Mouse (Mus musculus) cerebellum, adult (tissue): ENCODE results near the gene Slc38a11.

Experiments
- ATAC-seq: cut with Nextera tagmentation; 2 replicates; pipeline ENCODE4 v1.9.2; 2017; ENCODE audit warnings: mild to moderate bottlenecking, moderate library complexity, mixed read lengths; ENCODE audit not compliant: insufficient number of reproducible peaks, low FRiP score, low TSS enrichment

The Slc38a11 gene

DNA sequence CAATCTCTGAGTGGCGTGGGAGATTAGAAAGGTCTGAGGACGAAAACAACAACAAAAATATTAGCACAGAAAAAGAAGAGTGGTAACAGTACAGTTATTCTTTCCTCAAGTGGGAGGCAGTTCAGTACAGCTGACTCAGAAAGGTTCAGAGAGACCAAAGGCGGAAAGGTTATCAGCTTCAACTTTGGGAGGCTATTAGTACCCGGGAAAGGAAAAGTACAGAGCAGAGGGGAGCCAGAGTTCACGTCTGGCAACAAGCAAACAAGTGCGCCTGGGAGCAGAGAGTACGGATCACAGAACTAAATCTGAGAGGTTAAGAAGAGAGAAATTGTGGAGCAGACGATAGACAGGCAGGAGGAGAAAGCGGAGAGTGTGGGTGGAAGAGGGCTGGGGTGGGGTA lies 29.7 kb downstream of the Slc38a11 start:
- no peak for ATAC-seq

DNA sequence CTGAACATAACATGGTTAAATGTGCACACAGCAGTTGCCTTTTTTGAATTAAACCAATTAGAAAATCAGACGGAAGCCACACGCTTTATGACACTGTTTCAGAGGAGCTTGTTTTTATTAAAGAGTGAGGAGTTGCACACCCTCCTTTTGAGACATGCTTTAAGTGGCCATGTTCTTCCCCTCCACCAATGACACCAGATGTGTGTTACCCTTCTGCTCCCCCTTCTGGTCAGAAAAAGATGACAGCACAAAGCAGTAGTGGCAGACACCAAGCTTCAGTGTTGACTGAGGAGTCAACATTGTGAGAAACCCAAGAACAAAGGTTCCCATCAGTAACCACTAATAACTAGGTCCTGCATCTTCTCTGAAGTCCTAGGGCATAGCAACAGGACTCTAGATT lies 32.5 kb downstream of the Slc38a11 start:
- ATAC-seq: no peak

DNA sequence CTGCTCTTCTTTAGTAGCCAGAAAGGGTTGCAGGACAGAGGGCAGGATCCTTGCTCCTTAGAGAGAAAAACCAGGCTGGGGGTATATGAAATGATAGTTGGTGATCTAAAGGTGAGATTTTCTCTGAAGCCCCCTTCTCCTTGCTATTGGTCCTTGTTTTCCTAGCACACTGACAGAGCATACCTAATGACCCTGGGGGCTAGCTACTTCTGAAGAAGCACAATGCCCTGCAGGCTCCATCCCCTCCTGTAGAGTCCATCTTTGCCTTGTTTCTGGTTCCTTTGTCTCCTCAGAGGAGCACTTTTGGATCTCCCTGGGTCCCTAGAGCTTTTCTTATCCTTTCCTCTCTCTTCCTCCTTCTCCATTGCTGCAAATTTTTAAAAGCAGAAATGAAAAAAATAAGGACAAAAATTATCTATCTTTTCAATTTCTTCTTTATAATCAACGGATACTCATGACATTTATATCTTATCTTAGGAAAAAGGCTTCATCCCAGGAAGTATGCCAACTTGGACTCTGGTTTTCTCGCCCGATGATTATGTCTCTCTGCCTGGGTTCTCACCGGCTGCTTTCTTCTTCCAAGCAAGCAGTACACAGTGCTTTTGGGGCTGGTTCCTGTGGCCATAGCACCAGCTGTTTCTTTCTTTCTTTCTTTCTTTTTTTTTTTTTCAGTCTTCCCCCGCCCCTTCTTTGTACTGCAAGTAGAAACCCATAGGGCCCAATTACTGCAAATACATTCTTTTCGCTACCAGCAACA lies 41.7 kb downstream of the Slc38a11 start:
- ATAC-seq: no peak

DNA sequence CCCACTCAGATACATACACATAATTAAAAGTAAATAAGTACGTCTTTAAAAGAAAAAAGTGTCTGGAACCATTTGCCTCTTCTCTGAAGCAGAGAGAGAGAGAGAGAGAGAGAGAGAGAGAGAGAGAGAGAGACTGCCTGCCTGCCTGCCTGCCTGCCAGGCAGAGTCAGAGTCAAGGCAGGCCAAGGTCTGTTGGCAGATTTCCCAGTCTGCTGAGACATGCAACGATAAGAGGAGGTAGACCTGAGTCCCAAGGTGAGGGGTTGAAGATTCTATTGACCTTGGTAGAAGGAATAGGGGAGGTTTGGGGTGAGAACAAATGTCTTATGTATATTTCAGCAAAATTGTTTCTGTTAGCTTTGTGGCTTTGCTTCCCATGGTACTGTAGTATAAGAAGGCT lies 42.9 kb downstream of the Slc38a11 start:
- ATAC-seq: no peak

DNA sequence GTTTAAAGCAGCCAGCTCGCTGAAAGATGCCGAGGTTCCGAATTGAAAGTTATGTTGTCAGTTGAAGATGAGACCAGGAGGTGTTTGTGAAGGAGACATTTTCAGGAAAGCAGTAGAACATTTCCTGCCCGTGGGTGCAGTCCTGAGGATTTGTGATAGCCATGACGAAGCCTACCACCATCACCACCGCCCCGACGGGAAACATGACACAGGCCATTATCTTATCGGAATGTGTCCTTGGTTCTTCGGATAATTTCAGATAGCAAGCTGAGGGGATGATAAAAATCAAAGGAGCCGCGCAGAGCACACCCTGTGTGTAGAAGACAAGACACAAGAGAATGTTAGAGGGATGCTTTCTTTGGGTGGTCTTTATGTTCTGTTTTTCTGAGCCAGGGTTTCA lies 47.1 kb downstream of the Slc38a11 start:
- ATAC-seq: no peak

DNA sequence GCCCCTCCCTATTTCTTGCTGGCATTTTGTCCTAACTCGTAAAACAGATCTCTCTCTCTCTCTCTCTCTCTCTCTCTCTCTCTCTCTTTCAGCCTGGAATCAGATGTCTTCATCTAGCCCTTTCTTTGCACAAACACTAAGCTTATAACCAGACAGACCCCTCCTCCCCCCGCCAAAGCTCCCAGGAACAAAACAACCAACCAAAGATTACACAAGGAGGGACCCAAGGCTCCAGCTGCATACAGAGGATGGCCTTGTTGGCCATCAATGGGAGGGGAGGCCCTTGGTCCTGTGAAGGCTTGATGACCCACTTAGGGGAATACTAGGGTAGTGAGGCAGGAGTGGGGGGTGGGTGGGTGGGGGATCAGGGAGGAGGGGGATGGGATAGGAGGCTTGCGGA lies 52.6 kb downstream of the Slc38a11 start:
- ATAC-seq: no peak

DNA sequence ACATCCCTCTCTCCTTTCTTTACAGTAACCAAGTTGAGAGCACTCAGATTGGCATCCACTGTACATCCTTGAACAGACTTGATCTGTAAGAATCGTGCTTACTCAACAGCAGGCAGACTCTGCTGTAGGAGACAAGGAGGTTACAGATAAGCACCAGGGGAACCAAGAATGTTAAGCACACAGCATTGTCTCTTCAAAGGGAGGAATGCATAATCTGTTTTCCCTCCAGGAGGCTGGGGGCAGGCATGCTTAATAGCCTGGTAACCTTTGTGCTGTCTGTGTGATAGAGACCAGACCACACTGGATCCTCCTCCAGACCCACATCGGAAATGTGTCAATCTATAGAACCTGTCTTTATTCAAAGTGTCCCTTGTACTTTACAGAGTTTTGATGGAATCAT lies 67.3 kb downstream of the Slc38a11 start:
- ATAC-seq: no peak

DNA sequence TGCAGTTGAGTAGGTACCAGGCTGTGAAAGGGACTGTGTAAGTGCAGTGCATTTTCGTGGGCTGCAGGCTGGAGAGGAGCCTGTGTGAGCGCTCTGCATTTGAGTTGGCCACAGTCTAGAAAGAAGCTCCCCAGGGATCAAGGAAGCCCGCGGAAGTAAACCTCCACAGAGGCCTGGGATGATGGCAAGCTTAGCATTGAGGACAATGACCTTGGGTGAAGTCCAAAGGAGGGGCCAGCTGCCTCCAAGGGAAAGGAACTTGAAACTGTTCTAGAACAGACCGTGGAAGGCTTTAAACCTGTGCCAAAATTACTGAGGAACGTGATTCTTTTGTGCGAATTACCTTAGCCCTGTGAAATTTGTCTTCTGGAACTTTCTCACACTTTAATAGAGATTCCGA lies 69.7 kb downstream of the Slc38a11 start:
- no peak for ATAC-seq

DNA sequence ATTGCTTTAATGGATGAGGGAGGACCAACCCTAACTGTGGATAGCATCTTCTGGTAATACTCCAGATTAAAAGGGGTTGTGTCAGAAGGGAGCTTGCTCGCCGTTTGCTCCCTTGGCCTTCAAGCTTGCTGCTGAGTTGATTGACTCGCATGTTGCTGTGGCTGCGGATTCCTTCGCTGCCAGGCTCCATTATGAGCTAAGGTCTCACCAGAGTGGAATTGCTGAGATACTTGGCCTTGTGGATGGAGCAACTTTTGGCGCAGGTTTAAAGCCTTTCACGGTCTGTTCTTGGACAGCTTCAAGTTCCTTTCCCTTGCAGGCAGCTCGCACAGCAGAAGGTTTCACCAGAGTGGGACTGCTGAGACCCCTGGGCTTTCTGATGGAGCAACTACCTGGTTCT lies 70.4 kb downstream of the Slc38a11 start:
- no peak for ATAC-seq

DNA sequence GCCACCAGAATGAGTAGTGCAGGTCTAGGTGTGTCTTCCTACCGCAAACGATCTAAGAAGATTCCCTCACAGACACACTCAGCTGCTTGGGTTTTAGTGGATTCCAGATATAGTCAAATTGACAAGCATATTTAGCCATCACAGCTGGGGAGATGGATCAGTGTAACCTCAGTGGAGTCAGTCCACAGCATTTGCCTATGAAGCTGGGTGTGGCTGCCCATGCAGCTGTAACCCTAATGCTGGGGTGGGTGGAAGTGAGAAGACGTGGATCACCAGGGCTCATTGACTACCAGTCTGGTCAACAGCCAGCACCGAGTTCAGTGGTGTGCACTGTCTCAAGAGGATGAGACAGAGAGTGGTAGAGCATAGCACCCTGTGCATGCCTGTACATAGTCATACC lies 74.1 kb downstream of the Slc38a11 start:
- ATAC-seq: no peak

DNA sequence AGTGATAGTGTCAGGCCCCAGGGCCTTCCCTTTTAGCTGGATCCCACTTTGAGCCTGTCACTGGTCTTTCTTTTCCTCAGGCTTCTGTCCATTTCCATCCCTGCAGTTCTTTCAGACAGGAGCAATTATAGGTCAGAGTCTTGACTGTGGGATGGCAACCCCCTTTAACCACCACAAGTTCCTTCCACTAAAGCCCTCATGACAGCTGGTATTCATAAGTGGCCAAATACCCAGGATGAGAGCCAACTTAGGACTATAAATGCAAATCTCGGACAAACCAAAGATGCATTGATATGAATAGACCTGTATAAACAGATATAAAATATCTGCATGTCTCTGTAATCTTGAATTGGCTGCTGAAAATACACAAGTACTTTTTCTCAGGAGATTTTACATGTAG lies 75.1 kb downstream of the Slc38a11 start:
- no peak for ATAC-seq

DNA sequence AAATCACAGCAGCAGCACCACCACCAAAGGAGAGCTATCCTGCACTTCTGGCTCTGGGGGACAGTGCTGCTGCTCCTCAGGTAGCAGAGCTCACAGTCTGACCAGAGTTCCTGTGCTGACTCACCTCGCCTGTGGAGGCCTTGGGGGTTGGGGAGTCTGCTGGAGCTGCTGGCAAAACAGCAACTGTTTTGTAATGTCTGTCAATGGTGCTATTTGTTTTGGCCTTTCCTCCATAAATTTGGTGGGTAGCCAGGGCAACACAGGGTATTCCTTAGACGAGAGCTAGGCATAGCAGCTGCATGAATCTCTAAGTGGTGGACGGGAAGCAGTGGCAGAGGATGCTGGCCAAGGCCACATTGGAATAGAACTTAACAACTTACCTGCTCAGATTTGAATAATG lies 78.5 kb downstream of the Slc38a11 start:
- ATAC-seq: no peak

DNA sequence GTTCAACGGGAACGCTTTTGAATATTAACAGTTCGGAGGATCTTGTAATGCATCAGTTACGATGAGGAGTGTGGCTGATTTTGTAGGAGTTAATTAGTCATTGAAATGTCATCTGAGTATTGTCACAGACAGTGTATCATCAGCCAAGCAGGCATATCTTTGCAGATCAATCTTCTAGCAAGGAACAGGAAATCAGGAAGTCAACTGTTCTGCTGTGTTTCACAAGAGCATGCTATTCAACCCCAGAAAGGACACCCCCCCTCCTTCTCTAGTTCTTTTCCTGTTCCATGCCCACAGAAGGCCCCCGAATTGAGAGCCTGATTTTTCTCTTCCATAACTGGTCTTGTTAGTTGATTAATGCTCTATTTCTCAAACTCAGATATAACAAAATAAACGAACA lies 80.9 kb downstream of the Slc38a11 start:
- no peak for ATAC-seq

DNA sequence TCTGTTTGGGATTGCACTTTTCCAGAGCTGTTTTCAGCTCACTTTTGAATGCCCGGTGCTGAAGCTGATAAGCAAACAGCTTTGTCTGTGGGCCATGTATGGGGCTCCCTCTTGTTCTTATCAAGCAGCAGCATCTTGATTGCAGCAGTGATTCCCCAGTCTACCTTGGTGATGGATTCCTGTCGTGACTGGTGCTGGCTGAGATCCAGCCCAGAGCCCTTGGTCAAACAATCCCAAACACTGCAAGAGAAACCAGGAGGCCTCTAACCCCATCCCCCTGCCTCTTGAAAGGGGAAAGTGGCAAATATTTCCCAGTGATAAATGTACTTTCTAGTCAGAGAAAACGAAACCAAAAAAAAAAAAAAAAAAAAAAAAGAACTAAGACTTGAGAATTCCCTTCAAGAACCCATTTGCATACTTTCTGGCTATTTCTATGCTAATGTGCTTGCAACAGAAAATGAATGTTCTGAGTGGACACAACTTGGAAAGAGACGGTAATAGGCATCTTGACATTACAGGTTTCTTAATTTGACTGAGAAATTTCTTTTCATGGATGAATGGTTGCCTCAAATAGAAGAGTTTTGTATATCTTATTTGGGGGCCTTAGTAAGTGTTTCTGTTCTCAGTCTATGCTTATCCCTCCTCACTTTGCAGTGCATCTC lies 84.7 kb downstream of the Slc38a11 start:
- no peak for ATAC-seq

DNA sequence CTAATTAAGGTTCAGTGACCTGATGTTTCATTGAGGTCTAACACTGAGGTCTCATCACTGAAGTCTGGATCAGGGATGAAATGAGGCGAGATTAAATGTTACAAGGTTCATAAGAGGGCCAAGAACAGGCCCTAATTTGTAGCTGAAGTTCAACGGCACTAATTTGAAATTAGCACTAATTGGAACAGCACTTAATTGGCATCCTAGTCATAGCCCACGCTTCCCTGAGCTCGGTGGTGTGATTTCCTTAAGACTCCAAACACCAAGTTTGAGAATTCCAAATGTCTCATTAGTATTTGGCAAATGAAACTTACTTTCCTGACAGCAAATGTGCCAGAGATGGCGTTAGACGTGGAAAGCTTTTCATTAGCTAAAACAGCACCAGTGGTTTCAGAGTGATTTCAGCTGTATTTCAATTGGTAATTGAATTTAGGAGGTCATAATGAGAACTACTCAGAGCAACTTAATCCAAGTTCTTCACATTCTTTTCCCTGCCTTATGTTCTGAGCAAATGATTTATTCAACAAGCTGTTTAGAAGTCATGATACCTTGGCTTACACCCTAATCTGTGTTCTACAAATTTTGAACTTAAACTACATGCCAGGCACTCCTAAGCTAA lies 88.3 kb downstream of the Slc38a11 start:
- ATAC-seq: no peak

DNA sequence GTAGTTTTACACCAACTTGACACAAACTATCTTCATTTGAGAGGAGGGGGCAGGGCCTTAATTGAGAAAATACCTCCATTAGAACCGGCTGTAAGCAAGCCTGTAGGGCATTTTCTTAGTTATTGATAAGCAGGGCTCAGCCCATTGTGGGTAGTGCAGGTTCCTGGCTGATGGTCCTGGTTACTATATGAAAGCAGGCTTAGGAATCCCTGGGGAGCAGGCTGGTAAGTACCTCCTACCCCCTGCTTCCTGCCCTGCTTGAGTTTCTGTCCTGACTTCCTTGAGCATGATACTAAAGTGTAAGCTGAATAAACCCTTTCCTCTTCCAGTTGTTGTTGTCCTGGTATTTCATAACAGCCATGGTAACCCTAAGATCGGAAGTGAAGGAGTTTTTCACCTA lies 89.9 kb downstream of the Slc38a11 start:
- no peak for ATAC-seq

DNA sequence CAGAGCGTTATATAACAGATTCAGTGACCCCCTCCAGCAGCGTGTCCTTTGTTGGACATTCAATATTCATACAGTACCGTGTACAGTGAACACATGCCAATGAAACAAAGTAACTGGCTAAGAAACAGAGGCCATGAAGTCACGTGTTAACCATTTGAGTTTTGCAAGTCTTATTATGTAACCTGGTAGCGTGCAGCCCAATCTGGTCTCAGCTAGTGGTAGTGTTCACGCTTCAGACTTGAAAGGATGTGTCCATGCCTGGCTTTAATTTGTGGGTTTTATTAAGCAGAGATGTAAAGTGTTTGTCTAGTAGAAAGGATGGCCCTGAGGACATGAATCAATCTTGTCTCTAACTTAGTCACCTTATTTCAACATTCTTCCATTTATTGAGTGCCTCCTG lies 95.1 kb downstream of the Slc38a11 start:
- ATAC-seq: no peak

DNA sequence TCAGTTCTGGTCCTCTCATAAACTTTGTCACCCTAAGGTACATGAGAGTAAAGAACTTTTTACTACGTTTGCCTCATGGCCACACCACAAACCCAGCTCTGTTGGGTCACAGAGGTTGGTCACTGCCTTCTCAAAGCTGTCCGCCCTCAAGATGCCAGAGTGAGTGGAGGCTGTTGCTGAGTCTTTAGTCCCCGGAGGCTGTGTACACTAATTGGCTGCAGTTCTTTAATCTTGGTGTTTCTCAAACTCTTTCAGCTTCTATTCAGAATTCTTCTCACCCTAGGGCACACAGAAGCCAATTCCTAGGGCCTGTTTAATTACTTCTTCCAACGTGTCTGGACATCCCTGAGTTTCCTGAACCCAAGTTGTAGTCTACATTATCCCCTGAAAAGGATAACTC lies 96.0 kb downstream of the Slc38a11 start:
- ATAC-seq: no peak

DNA sequence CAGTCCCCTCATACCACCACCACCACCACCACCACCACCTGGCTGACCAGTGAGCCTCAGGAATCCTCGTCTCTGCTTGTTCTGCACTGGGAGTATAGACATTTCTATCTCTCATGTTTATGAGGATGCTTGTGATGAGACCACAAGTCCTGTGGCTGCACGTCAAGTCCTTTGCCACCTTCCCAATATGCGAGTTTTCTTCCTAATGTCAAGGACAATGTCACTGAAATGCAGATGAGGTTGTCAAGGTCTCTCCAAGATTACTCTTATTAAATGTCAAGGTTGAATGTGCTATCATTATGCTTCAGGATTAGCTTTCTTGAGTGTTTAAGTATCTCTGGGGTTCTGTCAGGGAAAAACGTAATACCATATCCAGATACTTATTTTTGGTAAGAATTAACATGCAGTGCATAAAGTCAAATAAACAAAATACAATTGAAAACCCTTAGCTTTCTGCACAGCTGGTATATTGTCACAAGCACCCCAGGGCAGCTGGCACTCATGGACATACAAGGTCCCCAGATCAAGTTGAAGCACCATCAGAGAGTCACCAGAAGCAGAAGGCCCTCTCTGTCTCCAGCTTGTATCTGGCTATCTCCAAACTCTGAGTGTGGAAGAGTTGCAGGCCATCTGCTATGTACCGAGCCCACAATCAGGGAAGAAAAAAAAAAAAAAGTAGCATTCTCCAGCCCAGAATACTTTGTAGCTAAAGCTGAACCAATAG lies 97.1 kb downstream of the Slc38a11 start:
- ATAC-seq: no peak
